Mouse (Mus musculus) frontal cortex, postnatal 25 days (tissue): ENCODE measurements at regions not wholly inside any gene's neighbourhood (a gene's known extent, or its start where the extent isn't known, plus 50 kb on each side); places are given as distances from the start of the nearest gene placed in this dataset.

Experiments
- DNase-seq, 2 experiments: peaks; one replicate each; pipeline ENCODE4 v3.0.0; 2022; ENCODE audit warnings: low spot score in 2 of 2

DNA sequence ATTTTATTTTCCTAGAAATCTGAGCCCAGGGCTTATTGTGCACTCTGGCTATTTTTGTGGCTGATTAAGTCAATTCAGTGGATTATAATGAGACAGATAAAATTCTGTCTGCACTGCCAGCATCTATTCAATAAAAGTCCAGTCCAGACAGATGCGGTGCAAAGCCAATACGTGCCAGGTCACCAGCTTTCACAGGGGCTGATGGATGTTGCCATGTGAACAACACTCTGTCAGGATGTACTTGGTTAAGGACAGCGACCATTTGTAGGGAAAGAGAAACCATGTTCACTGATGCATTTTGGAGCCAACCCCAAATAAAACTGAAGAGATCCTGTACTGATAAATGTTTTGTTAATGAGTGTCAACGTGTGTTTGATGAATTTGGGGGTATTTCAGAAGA lies 285.0 kb upstream of the Gnpda2 start:
- DNase-seq = no peak

DNA sequence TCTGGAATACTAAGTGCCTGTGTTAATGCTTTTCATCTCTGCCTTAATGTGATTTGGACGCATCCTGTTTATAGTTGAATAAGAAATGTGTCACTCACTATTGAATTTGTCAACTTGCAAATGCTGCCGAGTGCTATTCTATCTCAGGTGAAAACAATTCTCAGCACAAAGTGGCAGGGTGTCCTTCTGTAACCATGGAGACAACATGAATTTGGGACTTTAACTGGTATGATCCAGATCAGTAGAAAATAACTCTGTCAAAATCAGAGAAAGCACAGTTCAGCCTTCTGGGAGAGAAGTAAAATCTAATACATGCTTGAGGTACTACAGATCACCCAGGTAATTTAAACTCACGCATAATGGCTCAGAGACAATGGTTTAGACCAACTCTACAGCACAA lies 270.9 kb upstream of the Gnpda2 start:
- no peak for DNase-seq

DNA sequence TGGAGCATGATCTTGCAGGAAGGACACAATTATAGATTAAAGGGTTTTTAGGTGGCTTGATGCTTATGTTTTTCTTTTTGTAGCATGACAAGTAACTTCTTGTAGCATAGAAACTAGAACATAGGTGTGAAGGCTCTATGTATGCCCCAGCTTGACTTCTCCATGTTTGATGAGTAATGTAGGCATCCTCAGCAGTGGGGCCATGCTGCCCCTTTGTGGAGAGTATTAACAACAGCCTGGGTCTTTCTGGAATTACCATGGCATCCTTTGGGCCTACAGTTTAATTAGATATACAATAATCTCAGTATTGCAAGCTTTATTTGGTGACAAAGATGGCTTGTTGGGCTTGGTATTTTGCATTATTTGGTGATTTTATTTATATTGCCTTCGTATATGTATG lies 252.7 kb upstream of the Gnpda2 start:
- no peak for DNase-seq

GRCm38 (mm10) chr5:69837947-69838710 lies 246.0 kb upstream of the Gnpda2 start:
- no peak for DNase-seq

DNA sequence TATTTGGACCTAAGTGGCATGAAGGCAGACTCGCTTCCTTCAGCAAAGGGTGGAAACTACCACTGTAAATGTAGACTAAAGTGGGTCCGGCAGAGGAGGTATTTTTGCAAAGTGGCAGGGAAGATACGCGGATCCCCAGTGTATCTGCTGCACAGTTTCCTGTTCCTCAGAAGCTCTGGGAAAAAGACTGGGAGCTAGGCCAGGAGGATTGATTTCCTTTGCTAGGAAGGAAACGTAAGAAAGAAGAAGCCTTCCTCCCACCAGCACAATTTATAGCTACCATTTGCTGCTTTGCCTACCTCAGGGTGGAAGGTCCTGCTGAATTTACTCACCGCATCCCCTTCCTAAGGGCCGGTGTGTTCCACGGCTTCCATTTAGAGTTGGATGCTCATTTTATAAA lies 244.2 kb upstream of the Gnpda2 start:
- DNase-seq = no peak

GRCm38 (mm10) chr5:69835162-69835561 lies 243.0 kb upstream of the Gnpda2 start:
- DNase-seq = no peak

DNA sequence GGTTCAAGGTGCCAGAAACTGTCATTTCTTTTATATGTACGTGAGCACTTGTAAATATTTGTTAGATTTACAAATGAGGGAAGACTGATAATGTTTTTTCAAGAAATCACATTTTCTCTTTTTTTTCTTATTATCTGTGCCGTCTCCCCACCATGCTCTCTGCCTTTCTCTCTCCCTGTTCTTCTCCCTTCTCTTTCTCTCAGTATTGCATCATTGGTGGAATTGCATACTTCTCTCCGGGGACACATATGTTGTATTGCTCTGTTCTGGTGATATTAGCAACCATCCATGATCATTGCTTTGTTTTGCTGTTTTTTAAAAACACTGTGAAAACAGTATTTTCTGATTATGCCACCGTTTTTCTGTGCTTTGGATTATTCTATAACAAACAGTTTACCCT lies 225.6 kb upstream of the Gnpda2 start:
- DNase-seq = no peak

DNA sequence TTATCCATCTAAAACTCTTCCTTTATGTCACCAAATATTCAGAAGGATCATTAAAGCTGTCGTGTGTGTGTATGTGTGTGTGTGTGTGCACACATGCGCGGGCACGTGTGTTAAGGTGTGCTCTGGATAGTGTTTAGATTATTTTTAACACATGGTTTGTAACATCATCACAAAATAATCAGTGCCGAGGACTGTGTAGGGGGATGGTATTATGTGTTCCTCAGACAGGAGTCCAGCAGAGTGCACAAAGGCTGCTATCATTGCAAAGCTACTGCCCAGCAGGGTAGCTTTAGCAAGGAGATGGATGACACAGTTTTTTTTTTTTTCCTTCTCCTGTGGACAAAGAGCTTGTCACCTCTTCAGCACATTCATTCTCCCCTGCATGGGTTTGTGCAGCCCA lies 224.9 kb upstream of the Gnpda2 start:
- DNase-seq = no peak

DNA sequence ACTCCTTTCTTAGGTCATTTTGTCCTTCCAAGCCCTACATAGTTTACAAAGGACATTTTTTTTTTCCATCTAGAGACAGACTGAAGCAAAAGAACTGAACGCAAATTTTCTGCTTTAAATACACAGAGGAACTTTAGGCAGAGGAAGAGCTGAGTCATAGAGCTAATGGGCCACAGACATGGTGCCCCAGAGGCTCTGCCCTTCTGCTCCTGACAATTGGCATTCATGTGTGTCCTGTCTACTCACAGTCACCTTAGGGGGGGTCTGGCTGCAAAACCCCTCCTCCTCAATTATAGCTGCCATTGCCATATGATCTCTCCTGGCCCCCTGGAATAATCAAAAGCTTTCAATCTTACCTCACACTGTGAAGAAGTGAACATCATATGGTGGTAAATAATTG lies 223.2 kb upstream of the Gnpda2 start:
- no peak for DNase-seq

DNA sequence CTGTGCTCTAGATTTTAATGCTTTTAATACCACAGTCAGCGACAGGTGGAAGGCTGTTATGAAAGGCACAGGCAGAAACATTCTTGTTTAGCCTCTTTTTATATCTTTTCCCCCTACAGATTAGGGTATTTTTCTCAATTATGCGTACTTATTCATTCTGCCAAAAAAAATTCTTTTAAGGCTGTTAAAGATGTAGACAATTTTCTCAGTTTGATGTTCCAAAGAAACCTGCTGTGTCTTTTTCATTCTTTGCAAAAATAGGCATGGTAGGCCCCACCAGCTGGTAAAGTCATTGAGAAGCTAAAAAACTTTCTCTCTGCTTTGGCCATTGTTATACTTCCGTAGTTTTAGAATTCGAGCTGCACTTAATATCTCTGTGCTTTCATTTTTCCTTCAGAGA lies 210.5 kb upstream of the Gnpda2 start:
- DNase-seq = no peak

DNA sequence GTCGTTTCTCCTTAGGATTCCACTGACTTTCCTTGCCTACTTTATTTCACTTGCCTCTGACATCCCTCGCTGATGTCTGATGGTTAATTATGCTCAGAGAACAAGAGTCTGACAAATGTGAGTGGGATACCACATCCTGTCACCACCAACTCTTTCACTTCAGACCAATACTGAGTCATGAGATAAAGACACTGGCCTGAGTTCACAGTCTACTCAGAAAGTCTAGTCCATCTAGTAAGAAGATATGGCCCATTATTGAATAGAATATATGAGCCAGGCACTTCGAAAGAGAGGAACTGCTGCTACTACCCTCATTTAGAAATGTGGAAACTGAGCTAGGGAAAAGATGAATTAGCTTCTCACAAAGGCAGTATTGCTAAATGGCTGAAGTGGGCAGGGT lies 210.0 kb upstream of the Gnpda2 start:
- DNase-seq = no peak

DNA sequence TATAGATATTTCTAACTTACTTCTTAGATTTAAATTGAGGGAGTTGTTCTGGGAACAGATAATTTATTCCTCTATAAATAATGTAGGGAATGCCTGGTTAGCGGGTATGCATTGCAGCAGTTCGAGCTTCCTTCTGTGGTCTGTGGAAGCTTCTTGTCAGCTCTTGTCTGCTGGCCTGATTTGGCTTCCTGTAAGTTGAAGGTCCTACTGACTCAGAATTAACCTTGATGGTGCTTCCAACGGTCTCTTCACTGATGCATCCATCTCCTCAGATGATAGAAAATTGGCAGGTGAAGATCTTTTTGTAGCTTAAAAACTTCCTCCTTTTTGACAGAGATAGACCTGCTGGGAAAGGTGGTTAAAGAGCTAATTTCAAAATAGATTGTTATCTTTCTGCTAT lies 203.2 kb upstream of the Gnpda2 start:
- no peak for DNase-seq

DNA sequence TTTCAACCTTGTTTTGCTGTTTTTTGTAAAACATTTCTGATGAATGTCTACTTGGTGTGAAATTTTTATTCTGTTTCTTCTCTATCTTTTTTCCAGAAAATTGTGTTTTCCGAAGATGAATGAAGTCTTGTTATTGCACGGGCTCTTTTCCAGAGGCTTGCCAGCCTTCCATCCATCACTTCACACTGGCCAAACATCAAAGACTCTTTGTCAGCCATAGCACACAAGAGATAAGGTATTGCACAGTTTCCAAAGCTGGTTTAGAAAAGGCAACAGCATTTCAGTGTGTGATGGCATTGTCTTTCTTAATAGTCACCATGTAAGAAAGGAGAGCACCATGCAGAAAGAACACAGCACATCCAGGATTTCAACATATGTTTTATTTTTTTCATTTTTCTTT lies 202.5 kb upstream of the Gnpda2 start:
- DNase-seq = no peak

- no peak for DNase-seq
These were observed 164.8 kb upstream of the Gnpda2 start for GRCm38 (mm10) chr5:69756769-69757485.

- DNase-seq = no peak
These were observed 164.2 kb upstream of the Gnpda2 start for GRCm38 (mm10) chr5:69756360-69756759.

GRCm38 (mm10) chr5:69740511-69740910 lies 148.4 kb upstream of the Gnpda2 start:
- no peak for DNase-seq

- DNase-seq = no peak
These were observed 129.3 kb upstream of the Gnpda2 start for GRCm38 (mm10) chr5:69721351-69722006.

DNA sequence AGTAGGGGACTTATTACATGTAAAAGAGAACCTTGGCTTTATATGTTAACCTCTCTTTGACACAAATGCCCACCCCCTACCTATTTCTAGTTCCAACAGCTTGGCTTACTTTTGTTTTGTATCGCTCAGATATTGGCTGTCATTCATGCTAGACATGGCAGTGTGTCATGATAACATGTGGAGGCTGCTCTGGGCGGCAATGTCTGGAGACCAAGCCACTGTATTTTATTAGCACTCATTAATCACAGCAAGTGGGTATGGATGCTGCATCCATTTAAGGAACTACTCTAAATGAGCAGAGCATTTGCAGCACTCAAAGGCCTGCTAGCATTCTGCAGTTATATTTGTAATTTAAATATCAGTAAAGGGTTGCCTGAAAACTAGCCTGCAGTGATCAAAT lies 123.9 kb upstream of the Gnpda2 start:
- DNase-seq = no peak

GRCm38 (mm10) chr5:69707099-69707498 lies 115.0 kb upstream of the Gnpda2 start:
- DNase-seq = no peak

DNA sequence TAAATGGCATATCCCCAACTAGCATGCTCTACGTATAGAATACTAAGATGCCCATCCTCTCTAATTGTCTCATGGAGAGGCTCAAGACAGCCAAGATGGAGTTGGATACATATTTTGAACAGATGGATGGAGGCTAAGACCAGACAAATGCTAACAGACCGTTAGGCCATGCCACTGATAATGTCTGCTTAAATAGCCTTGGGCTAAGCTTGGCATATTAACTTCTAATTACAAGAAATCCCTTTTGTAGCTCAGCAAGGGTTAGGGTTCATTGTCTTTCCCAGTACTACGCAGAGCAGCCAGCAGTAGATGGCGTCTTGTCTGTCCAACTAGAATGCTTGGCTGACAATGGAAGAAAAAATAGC lies 113.0 kb upstream of the Gnpda2 start:
- DNase-seq = no peak

- DNase-seq = peak in 1 of 2 experiments; percentile 22
These were observed 112.4 kb upstream of the Gnpda2 start for GRCm38 (mm10) chr5:69704261-69705167.

GRCm38 (mm10) chr5:69678770-69679169 lies 86.6 kb upstream of the Gnpda2 start:
- DNase-seq = no peak
